Mouse (Mus musculus): ENCODE data around the gene Gm8246.
"Not testable (repeated sequence)": the region's sequence is repeated elsewhere in the genome, so short reads cannot be mapped to it uniquely, and the experiment has no call there.

Gm8246 gene

DNA sequence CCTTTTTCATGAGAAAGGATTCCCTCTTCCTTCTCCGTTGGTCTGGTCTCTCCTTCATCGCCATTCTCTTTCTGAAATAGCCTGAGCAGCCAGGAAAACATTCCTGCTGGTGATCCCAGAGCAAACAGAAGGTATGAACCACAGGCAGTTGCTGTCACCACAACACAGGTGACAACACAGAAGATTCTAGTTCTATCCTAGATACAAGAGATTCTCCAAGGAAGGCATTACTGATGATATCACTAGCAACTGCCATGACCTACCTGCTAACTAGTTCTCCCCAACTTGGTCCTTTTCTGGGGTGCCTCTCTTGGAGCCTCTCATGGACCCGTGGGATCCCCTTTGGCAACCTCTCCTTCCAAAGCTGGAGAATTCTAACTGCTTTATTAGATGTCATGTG is at the start of gene Gm8246:
TSS of gene Gm8246 (minus strand) at position 101 of the 400 bp plus-strand sequence.
- not testable (repeated sequence) for DNase-seq

DNA sequence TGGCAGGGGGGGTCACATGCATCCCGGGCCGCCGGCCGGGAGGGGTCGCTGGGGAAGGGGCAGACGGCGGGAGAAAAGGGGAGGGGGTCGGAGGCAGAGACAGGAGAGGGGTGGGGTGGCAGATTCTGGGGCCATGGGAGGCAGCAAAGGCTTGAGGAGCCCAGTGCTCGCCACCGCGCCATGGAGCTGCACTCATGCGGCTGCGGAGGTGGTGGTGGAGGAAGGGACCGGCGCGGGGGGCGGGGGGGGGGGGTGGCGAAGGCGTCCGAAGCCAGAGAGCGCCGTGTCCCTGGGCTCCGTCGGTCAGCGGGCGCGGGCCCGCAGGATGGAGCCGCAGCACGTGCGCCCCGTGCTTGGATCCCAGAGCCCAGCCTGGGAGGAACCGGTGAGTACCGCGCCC is 23.7 kb upstream of the Gm8246 start, which contains the start of gene Gm3488:
TSS of gene Gm3488 (plus strand) at position 301 of the 400 bp plus-strand sequence.
- DNase-seq, result not testable (repeated sequence)

GRCm38 (mm10) chr14:5483907-5484306 is 6.3 kb upstream of the Gm8246 start, which contains the start of gene Gm3187:
Gene Gm3187, plus strand, starts transcription at chr14:5484207.
- not testable (repeated sequence) for DNase-seq

DNA sequence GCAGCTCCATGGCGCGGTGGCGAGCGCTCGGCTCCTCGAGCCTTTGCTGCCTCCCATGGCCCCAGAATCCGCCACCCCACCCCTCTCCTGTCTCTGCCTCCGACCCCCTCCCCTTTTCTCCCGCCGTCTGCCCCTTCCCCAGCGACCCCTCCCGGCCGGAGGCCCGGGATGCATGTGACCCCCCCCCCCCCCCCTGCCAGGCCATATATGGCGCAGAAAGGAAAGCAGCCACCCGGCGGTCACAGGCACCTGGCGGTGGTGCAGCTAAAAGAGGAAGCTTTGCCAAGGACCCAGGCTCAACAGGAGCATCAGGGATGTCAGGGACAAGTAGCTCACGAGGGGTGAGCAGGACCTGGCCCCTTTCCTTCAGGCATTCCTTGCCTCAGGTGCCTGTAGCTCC is 17.2 kb downstream of the Gm8246 start:
- DNase-seq, result not testable (repeated sequence)

DNA sequence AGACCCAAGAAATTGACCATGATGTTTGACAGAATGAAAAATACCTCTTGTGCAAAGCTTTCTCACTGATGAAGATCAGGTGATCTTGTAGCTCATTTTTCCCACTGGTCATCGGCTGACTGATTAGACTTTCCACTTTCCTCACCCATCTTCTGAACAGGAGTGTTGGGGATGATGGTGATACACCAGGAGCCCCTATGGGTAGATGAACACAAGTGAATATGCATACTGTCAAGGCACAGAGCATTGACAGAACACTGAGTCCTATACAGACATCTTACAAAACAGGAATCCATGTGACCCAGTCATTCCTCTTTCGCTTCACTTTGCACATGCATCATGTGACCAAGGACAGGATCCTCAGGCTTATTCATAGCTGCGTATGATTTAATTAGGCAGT is 22.3 kb downstream of the Gm8246 start, which contains the start of gene Gm3194:
TSS of gene Gm3194 (minus strand) at position 101 of the 400 bp plus-strand sequence.
- DNase-seq, result not testable (repeated sequence)
